Mouse (Mus musculus): ENCODE data around the gene Ndufa3. TPM values are rescaled to one million over a fixed set of nuclear protein-coding genes. Genes with fewer than 3 reads are reported as not detected.

Gene Ndufa3
- total and polyA plus RNA-seq, 3 experiments: 180 to 246 TPM; not detected in 1

GRCm38 (mm10) chr7:3609082-3609481 lies 8.1 kb upstream of the Ndufa3 start:
- no peaks in the 10 kb centered on the region for H3K9me3 ChIP-seq (replicated peaks; ENCODE audit: insufficient read depth, low read length)
- H3K9ac ChIP-seq (ENCODE audit: control insufficient read depth, low read depth, low read length, poor library complexity, severe bottlenecking): no peak overlapping the region
- no peaks in the 10 kb centered on the region for H3K27me3 ChIP-seq (ENCODE audit: control insufficient read depth in 1 of 2, insufficient read depth in 2 of 2, low read length in 2 of 2)
- TF ChIP-seq GABPA (IDR thresholded peaks at IDR 0.05; ENCODE audit: low read depth, low read length) (no peak), E2F4 (IDR thresholded peaks at IDR 0.05; ENCODE audit: borderline replicate concordance, low read depth, low read length) (no peak), RCOR1 (IDR thresholded peaks at IDR 0.05; ENCODE audit: low read depth, low read length) (no peak), SIN3A (IDR thresholded peaks at IDR 0.05; ENCODE audit: low read length) (no peak), MYC (IDR thresholded peaks at IDR 0.05; ENCODE audit: low read depth, low read length) (no peak), MEF2A (IDR thresholded peaks at IDR 0.05; ENCODE audit: extremely low read depth, insufficient replicate concordance, low read depth, low read length, poor library complexity, severe bottlenecking) (no peak), MYB (IDR thresholded peaks at IDR 0.05; ENCODE audit: low read depth, low read length) (no peak), CHD1 (IDR thresholded peaks at IDR 0.05; ENCODE audit: low read depth, low read length) (no peak), MAX (IDR thresholded peaks at IDR 0.05; ENCODE audit: low read length) (no peak), USF1 (IDR thresholded peaks at IDR 0.05; ENCODE audit: low read depth, low read length) (no peak), EP300 (IDR thresholded peaks at IDR 0.05; ENCODE audit: low read depth in 1 of 2, low read length in 2 of 2) (no peak), TCF12 (IDR thresholded peaks at IDR 0.05; ENCODE audit: low read depth, low read length) (no peak), TBP (IDR thresholded peaks at IDR 0.05; ENCODE audit: low read depth, low read length) (no peak)
- no peak overlapping the region for H3K4me3 ChIP-seq (ENCODE audit: control insufficient read depth in 1 of 2, insufficient read depth in 1 of 2, low read depth in 2 of 2, low read length in 2 of 2)
- H3K27ac ChIP-seq (ENCODE audit: control insufficient read depth, low read depth, low read length): no peak overlapping the region
- H3K4me1 ChIP-seq (ENCODE audit: control insufficient read depth in 1 of 2, insufficient read depth in 2 of 2, low read length in 2 of 2): 0 out of 4 replicates have a peak, but pooled peaks cover 0 to under 1% of the 10 kb centered on the region in 2 experiments
- H3K36me3 ChIP-seq (ENCODE audit: control insufficient read depth in 1 of 2, insufficient read depth in 2 of 2, low read length in 2 of 2): no peaks in the 10 kb centered on the region
- H3K79me2 ChIP-seq (ENCODE audit: control insufficient read depth, insufficient read depth, low read length, poor library complexity): no peaks in the 10 kb centered on the region
- DNase-seq (ENCODE audit: low read depth, low spot score): no peak

GRCm38 (mm10) chr7:3610437-3610836 lies 6.7 kb upstream of the Ndufa3 start:
- Histone ChIP-seq H3K27me3 (ENCODE audit: control insufficient read depth in 1 of 2, insufficient read depth in 2 of 2, low read length in 2 of 2) (no peaks in the 10 kb centered on the region), H3K9me3 (replicated peaks; ENCODE audit: insufficient read depth, low read length) (no peaks in the 10 kb centered on the region), H3K4me1 (ENCODE audit: control insufficient read depth in 1 of 2, insufficient read depth in 2 of 2, low read length in 2 of 2) (peaks cover 2 to 6% of the 10 kb centered on the region in 2 experiments; a peak in 1 of 4 replicates), H3K9ac (ENCODE audit: control insufficient read depth, low read depth, low read length, poor library complexity, severe bottlenecking) (no peak overlapping the region), H3K36me3 (ENCODE audit: control insufficient read depth in 1 of 2, insufficient read depth in 2 of 2, low read length in 2 of 2) (no peaks in the 10 kb centered on the region; a peak in 1 of 4 replicates), H3K79me2 (ENCODE audit: control insufficient read depth, insufficient read depth, low read length, poor library complexity) (no peaks in the 10 kb centered on the region), H3K27ac (ENCODE audit: control insufficient read depth, low read depth, low read length) (no peak overlapping the region), H3K4me3 (ENCODE audit: control insufficient read depth in 1 of 2, insufficient read depth in 1 of 2, low read depth in 2 of 2, low read length in 2 of 2) (no peak overlapping the region)
- TF ChIP-seq MAZ (IDR thresholded peaks at IDR 0.05; ENCODE audit: low read depth, low read length) (no peak), MEF2A (IDR thresholded peaks at IDR 0.05; ENCODE audit: extremely low read depth, insufficient replicate concordance, low read depth, low read length, poor library complexity, severe bottlenecking) (no peak), ETS1 (IDR thresholded peaks at IDR 0.05; ENCODE audit: low read depth, low read length) (no peak), RAD21 (IDR thresholded peaks at IDR 0.05; ENCODE audit: low read depth, low read length) (no peak), POLR2AphosphoS5 (IDR thresholded peaks at IDR 0.05; ENCODE audit: borderline replicate concordance, low read depth, low read length) (no peak), ZNF384 (IDR thresholded peaks at IDR 0.05; ENCODE audit: low read depth, low read length) (no peak), NELFE (IDR thresholded peaks at IDR 0.05; ENCODE audit: low read depth, low read length) (no peak), CHD1 (IDR thresholded peaks at IDR 0.05; ENCODE audit: low read depth, low read length) (no peak), BHLHE40 (IDR thresholded peaks at IDR 0.05; ENCODE audit: borderline replicate concordance, low read depth, low read length) (no peak)
- no peak for DNase-seq (ENCODE audit: low read depth, low spot score)
